Mouse (Mus musculus) liver, embryonic 14.5 days (tissue): ENCODE data around the gene Hoxd3. TPM values are rescaled to one million over a fixed set of nuclear protein-coding genes. Genes with fewer than 3 reads are reported as not detected.

Source experiments
- ATAC-seq: fragments of 200-750 bp; cut with Nextera tagmentation; 2 replicates; pipeline ENCODE4 v1.8.0; 2017; ENCODE audit warnings: moderate number of reproducible peaks, mild to moderate bottlenecking, moderate library complexity; ENCODE audit not compliant: insufficient read depth
- DNase-seq, 3 experiments: peaks; one replicate each; pipeline ENCODE4 v3.0.0-alpha.2; 2012 to 2013; ENCODE audit warnings: low read depth in 3 of 3, low spot score in 3 of 3
- H3K27ac ChIP-seq: fragments of 300-500 bp; sonication (generic); 2 replicates; pipeline ENCODE4 v1.5.1; 2014; ENCODE audit warnings: moderate library complexity, mild to moderate bottlenecking, control low read depth, inconsistent platforms
- H3K27me3 ChIP-seq: fragments of 300-500 bp; sonication (generic); 2 replicates; pipeline ENCODE4 v1.6.1; 2014; ENCODE audit warnings: mild to moderate bottlenecking, low read length, moderate library complexity; ENCODE audit not compliant: control insufficient read depth, insufficient read depth
- H3K36me3 ChIP-seq: fragments of 300-500 bp; sonication (generic); replicated peaks from 2 replicates; pipeline ENCODE4 v1.6.1; 2014; ENCODE audit warnings: low read depth; ENCODE audit not compliant: control insufficient read depth, insufficient read depth
- H3K4me1 ChIP-seq, 2 experiments: fragments of 200-500 bp in 1 of 2; fragments of 300-500 bp in 1 of 2; sonication (generic) in 1 of 2; replicated peaks; 2 replicates each; pipeline ENCODE4 v1.6.1; 2012 to 2014; ENCODE audit warnings: antibody characterized with exemption in 1 of 2, inconsistent platforms in 1 of 2, low read length in 1 of 2; ENCODE audit not compliant: control insufficient read depth in 2 of 2, insufficient read depth in 2 of 2
- H3K4me2 ChIP-seq: fragments of 300-500 bp; sonication (generic); 2 replicates; pipeline ENCODE4 v1.6.1; 2014; ENCODE audit warnings: low read depth, mild to moderate bottlenecking, control low read depth, moderate library complexity
- H3K4me3 ChIP-seq, 2 experiments: fragments of 200-500 bp in 1 of 2; fragments of 300-500 bp in 1 of 2; sonication (generic) in 1 of 2; 2 replicates each; pipeline ENCODE4 v1.5.1; 2012 to 2014; ENCODE audit warnings: low read depth in 2 of 2, low read length in 2 of 2, mild to moderate bottlenecking in 2 of 2, control low read depth in 1 of 2, inconsistent platforms in 1 of 2, moderate library complexity in 1 of 2; ENCODE audit not compliant: insufficient read depth in 1 of 2
- H3K9ac ChIP-seq: fragments of 300-500 bp; sonication (generic); replicated peaks from 2 replicates; pipeline ENCODE4 v1.6.1; 2014; ENCODE audit warnings: mild to moderate bottlenecking, control low read depth, moderate library complexity
- H3K9me3 ChIP-seq: fragments of 300-500 bp; sonication (generic); 2 replicates; pipeline ENCODE4 v1.6.1; 2016; ENCODE audit warnings: low read length, mixed read lengths; ENCODE audit not compliant: control insufficient read depth
- CTCF ChIP-seq: IDR thresholded peaks from 2 replicates; pipeline ENCODE4 v1.5.1; 2016; ENCODE audit warnings: antibody characterized with exemption, low read depth, control low read depth
- EP300 ChIP-seq: IDR thresholded peaks from 2 replicates; pipeline ENCODE4 v1.6.1; 2016; ENCODE audit warnings: antibody characterized with exemption, low read depth
- WGBS: fragments of 180-500 bp; shearing (Covaris S2); extraction: QIAGEN DNeasy Blood & Tissue Kit; methylation state at CpG from one replicate; pipeline ENCODE4 v1.1.7; 2014; ENCODE audit not compliant: insufficient replicate concordance; 5-methylcytosine and 5-hydroxymethylcytosine counted together
- polyA plus RNA-seq, 2 experiments: library from polyadenylated mRNA; depleted of rRNA in 1 of 2; stranded (reverse) in 1 of 2; unstranded in 1 of 2; fragments of >200 nt; fragmentation: Nextera tagmentation in 1 of 2; extraction: Ambion mirVana in 1 of 2; gene quantifications; 2 replicates each; pipeline versions ENCODE4 v1.2.1 to v1.2.3; 2012 to 2014

The Hoxd3 gene
- polyA plus RNA-seq, 2 experiments, result 0.02 TPM; not detected in 1

DNA sequence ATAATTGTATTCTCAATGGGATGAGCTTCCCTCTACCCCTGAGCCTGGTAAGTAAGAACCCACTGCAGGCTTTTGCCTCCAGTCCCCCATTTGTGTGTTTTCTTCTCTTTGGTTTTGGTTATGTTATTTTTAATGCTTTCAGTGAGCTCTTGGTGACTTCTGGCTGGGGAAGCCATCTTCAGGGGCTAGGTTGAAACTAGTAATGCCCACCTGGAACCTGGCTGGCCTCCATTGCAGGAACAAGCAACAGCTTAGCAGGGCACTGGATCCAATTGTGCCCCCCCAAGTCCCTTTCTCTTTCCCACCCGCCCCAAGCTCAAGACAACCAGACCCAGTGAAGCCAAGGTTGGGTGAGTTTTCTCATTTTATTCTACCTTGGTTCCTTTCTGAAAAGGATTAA, 16.3 kb upstream of the Hoxd3 start:
- Histone ChIP-seq H3K9me3 (no peaks in the 10 kb centered on the region), H3K4me3 (no peak overlapping the region), H3K27ac (no peak overlapping the region), H3K9ac (no peak overlapping the region), H3K36me3 (no peaks in the 10 kb centered on the region), H3K4me1 (no peaks in the 10 kb centered on the region), H3K4me2 (no peak overlapping the region), H3K27me3 (peaks cover 100% of the 10 kb centered on the region)
- TF ChIP-seq EP300 (no peak), CTCF (no peak)
- no peak for ATAC-seq
- WGBS, result 6% methylated on average over 1 of the region's 1 CpGs
- DNase-seq, result no peak

DNA sequence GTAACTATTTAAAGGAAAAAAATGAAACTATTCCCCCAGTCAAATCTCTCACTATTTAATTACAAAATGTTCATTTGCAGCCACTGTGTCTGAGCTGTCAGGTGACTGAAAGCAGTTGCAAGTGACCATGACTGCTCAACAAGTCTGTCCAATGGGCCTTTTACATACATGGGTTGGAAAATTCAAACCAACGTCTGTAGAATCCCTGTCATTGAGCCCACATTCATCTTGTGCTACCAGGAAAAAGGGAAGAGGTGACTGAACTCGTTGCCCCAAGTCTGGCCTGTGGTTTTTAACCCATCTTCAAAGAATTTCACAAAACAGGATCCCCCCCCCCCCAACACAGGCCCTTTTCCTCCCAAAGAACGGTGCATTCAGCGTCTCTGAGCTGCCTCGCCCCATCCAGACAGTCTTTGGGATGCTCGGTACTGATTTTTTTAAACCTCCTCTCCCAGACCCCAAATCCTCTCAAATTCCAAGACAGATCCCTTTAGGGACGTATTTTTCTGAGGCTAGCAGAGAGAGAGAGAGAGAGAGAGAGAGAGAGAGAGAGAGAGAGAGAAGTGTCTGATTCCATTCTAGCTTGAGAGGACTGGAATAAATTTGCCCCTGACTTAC, 15.8 kb upstream of the Hoxd3 start:
- Histone ChIP-seq H3K27ac (no peak overlapping the region), H3K9me3 (no peaks in the 10 kb centered on the region), H3K4me1 (no peaks in the 10 kb centered on the region), H3K36me3 (no peaks in the 10 kb centered on the region), H3K27me3 (peaks cover 100% of the 10 kb centered on the region), H3K4me3 (no peak overlapping the region), H3K4me2 (no peak overlapping the region), H3K9ac (no peak overlapping the region)
- ATAC-seq (no peak), DNase-seq (no peak)
- WGBS, result 10% methylated on average over 7 of the region's 7 CpGs
- TF ChIP-seq EP300 (no peak), CTCF (no peak)

- no peaks in the 10 kb centered on the region for H3K36me3 ChIP-seq
- H3K9me3 ChIP-seq, result no peaks in the 10 kb centered on the region
- H3K4me2 ChIP-seq, result no peak overlapping the region
- no peak for ATAC-seq
- DNase-seq, result no peak
- WGBS, result 3% methylated on average over 34 of the region's 34 CpGs
- peaks cover 100% of the 10 kb centered on the region for H3K27me3 ChIP-seq
- no peak overlapping the region for H3K4me3 ChIP-seq
- H3K27ac ChIP-seq, result no peak overlapping the region
- TF ChIP-seq EP300, result no peak
- TF ChIP-seq CTCF, result no peak
- no peak overlapping the region for H3K9ac ChIP-seq
- no peaks in the 10 kb centered on the region for H3K4me1 ChIP-seq
Measured at GRCm38 (mm10) chr2:74696442-74697335, 15.0 kb upstream of the Hoxd3 start.

GRCm38 (mm10) chr2:74697567-74698121, 14.1 kb upstream of the Hoxd3 start, which contains the start of gene Hoxd9:
Hoxd9 (plus strand) TSS chr2:74697727.
- DNase-seq, result no peak
- no peak within 1 kb of the TSS for H3K27ac ChIP-seq
- no peaks in the 10 kb centered on the region for H3K36me3 ChIP-seq
- H3K9ac ChIP-seq, result no peak within 1 kb of the TSS
- no peaks in the 10 kb centered on the region for H3K9me3 ChIP-seq
- H3K4me1 ChIP-seq, result no peaks in the 10 kb centered on the region
- H3K27me3 ChIP-seq, result peaks cover 99% of the 10 kb centered on the region
- no peak for TF ChIP-seq EP300
- TF ChIP-seq CTCF, result no peak
- ATAC-seq, result no peak
- peak within 1 kb of the TSS; percentile 34 for H3K4me2 ChIP-seq
- H3K4me3 ChIP-seq, result peak within 1 kb of the TSS in 1 of 2 experiments; percentile 27; a peak in 2 of 4 replicates
- WGBS, result under 1% methylated on average over 43 of the region's 43 CpGs
